Mouse (Mus musculus): ENCODE measurements around the gene Lemd2. TPM values are rescaled to one million over a fixed set of nuclear protein-coding genes. Genes with fewer than 3 reads are reported as not detected.

Gene Lemd2
- polyA plus RNA-seq, 2 experiments: 21.2 to 93.5 TPM

GRCm38 (mm10) chr17:27179681-27180280 is 24.5 kb downstream of the Lemd2 start:
- Histone ChIP-seq H3K36me3 (ENCODE audit: control insufficient read depth, insufficient read depth, low read length) (no peaks in the 10 kb centered on the region), H3K27me3 (ENCODE audit: control insufficient read depth, insufficient read depth, low read length) (no peaks in the 10 kb centered on the region), H3K4me3 (replicated peaks; ENCODE audit: low read length) (no peak overlapping the region), H3K9me3 (ENCODE audit: control insufficient read depth, low read length) (no peaks in the 10 kb centered on the region), H3K4me2 (replicated peaks; ENCODE audit: low read depth, low read length, severe bottlenecking) (no peak overlapping the region), H3K9ac (ENCODE audit: low read depth, low read length, severe bottlenecking) (0 out of 2 replicates have a peak overlapping the region, but pooled peaks have one; percentile 16), H3K4me1 (ENCODE audit: control insufficient read depth, insufficient read depth, low read length) (peaks cover 16% of the 10 kb centered on the region), H3K27ac (replicated peaks; ENCODE audit: low read depth, low read length) (no peak overlapping the region)
- 43% methylated on average over 12 of the region's 12 CpGs for whole genome bisulfite sequencing
- ATAC-seq (ENCODE audit: low FRiP score, low read depth) (no peak), DNase-seq (ENCODE audit: low spot score) (no peak)
- no peak for TF ChIP-seq POLR2A (IDR thresholded peaks at IDR 0.05; ENCODE audit: borderline replicate concordance, extremely low read depth, insufficient read depth, insufficient read length)

DNA sequence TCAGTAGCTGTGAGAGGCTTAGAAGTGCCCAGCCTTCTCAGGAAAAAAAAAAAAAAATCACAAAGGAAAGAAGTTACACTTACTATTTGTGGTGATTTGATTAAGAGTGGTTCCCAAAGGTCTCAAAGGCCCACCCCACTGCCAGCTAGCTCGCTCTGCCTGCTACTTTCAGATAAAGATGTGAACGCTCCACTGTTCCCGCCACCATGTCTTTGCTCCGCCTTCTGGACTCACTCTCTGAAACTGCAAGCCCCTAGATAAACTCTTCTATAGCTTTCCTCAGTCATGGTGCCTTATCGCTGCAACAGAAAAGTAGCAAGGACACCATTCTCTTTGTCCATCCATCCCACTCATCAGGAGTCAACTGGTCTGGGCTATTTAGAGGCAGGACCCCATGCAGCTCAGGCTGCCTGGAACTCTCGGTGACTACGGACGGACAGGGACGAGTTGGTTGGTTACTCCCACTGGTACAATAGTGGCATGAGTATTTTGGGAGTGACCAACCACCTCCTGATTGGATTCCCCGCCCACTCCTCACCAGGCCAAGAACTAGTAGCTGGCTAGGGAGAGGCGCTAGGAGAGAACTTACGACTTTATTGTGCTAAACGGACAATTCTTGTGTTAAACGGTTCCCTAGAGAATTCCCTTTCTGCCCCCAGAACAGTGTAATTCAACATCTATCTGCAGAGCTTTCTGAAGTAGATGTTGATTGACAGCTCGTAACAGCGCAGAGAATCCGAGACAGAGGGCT is 25.7 kb downstream of the Lemd2 start:
- DNase-seq (ENCODE audit: low spot score) (no peak), ATAC-seq (ENCODE audit: low FRiP score, low read depth) (no peak)
- Histone ChIP-seq H3K36me3 (ENCODE audit: control insufficient read depth, insufficient read depth, low read length) (no peaks in the 10 kb centered on the region), H3K9ac (ENCODE audit: low read depth, low read length, severe bottlenecking) (no peak overlapping the region), H3K4me3 (replicated peaks; ENCODE audit: low read length) (no peak overlapping the region), H3K4me1 (ENCODE audit: control insufficient read depth, insufficient read depth, low read length) (peaks cover 16% of the 10 kb centered on the region), H3K9me3 (ENCODE audit: control insufficient read depth, low read length) (no peaks in the 10 kb centered on the region), H3K27ac (replicated peaks; ENCODE audit: low read depth, low read length) (no peak overlapping the region), H3K4me2 (replicated peaks; ENCODE audit: low read depth, low read length, severe bottlenecking) (no peak overlapping the region), H3K27me3 (ENCODE audit: control insufficient read depth, insufficient read depth, low read length) (no peaks in the 10 kb centered on the region)
- 89% methylated on average over 17 of the region's 17 CpGs for WGBS
- TF ChIP-seq POLR2A (IDR thresholded peaks at IDR 0.05; ENCODE audit: borderline replicate concordance, extremely low read depth, insufficient read depth, insufficient read length): no peak

- Histone ChIP-seq H3K27me3 (ENCODE audit: control insufficient read depth, insufficient read depth, low read length) (no peaks in the 10 kb centered on the region), H3K36me3 (ENCODE audit: control insufficient read depth, insufficient read depth, low read length) (no peaks in the 10 kb centered on the region), H3K9me3 (ENCODE audit: control insufficient read depth, low read length) (no peaks in the 10 kb centered on the region), H3K9ac (ENCODE audit: low read depth, low read length, severe bottlenecking) (no peak overlapping the region), H3K4me1 (ENCODE audit: control insufficient read depth, insufficient read depth, low read length) (peaks cover 16% of the 10 kb centered on the region), H3K4me2 (replicated peaks; ENCODE audit: low read depth, low read length, severe bottlenecking) (no peak overlapping the region), H3K4me3 (replicated peaks; ENCODE audit: low read length) (no peak overlapping the region), H3K27ac (replicated peaks; ENCODE audit: low read depth, low read length) (no peak overlapping the region)
- ATAC-seq (ENCODE audit: low FRiP score, low read depth) (no peak), DNase-seq (ENCODE audit: low spot score) (no peak)
- TF ChIP-seq POLR2A (IDR thresholded peaks at IDR 0.05; ENCODE audit: borderline replicate concordance, extremely low read depth, insufficient read depth, insufficient read length): no peak
- 93% methylated on average over 9 of the region's 9 CpGs for WGBS
Measured at GRCm38 (mm10) chr17:27178019-27178418, 26.2 kb downstream of the Lemd2 start.

- no peaks in the 10 kb centered on the region for H3K9me3 ChIP-seq (ENCODE audit: control insufficient read depth, low read length)
- TF ChIP-seq POLR2A (IDR thresholded peaks at IDR 0.05; ENCODE audit: borderline replicate concordance, extremely low read depth, insufficient read depth, insufficient read length): no peak
- H3K9ac ChIP-seq (ENCODE audit: low read depth, low read length, severe bottlenecking): no peak overlapping the region
- H3K36me3 ChIP-seq (ENCODE audit: control insufficient read depth, insufficient read depth, low read length): no peaks in the 10 kb centered on the region
- H3K27me3 ChIP-seq (ENCODE audit: control insufficient read depth, insufficient read depth, low read length): no peaks in the 10 kb centered on the region
- peaks cover 16% of the 10 kb centered on the region for H3K4me1 ChIP-seq (ENCODE audit: control insufficient read depth, insufficient read depth, low read length)
- H3K27ac ChIP-seq (replicated peaks; ENCODE audit: low read depth, low read length): no peak overlapping the region
- 83% methylated on average over 4 of the region's 4 CpGs for WGBS
- no peak for ATAC-seq (ENCODE audit: low FRiP score, low read depth)
- H3K4me3 ChIP-seq (replicated peaks; ENCODE audit: low read length): no peak overlapping the region
- H3K4me2 ChIP-seq (replicated peaks; ENCODE audit: low read depth, low read length, severe bottlenecking): no peak overlapping the region
- no peak for DNase-seq (ENCODE audit: low spot score)
Measured at GRCm38 (mm10) chr17:27176754-27177153, 27.5 kb downstream of the Lemd2 start.

- ATAC-seq (ENCODE audit: low FRiP score, low read depth) (no peak), DNase-seq (ENCODE audit: low spot score) (no peak)
- H3K4me2 ChIP-seq (replicated peaks; ENCODE audit: low read depth, low read length, severe bottlenecking): no peak overlapping the region
- no peaks in the 10 kb centered on the region for H3K9me3 ChIP-seq (ENCODE audit: control insufficient read depth, low read length)
- H3K36me3 ChIP-seq (ENCODE audit: control insufficient read depth, insufficient read depth, low read length): no peaks in the 10 kb centered on the region
- 78% methylated on average over 3 of the region's 3 CpGs for WGBS
- H3K9ac ChIP-seq (ENCODE audit: low read depth, low read length, severe bottlenecking): no peak overlapping the region
- no peak overlapping the region for H3K4me3 ChIP-seq (replicated peaks; ENCODE audit: low read length)
- H3K27me3 ChIP-seq (ENCODE audit: control insufficient read depth, insufficient read depth, low read length): no peaks in the 10 kb centered on the region
- H3K4me1 ChIP-seq (ENCODE audit: control insufficient read depth, insufficient read depth, low read length): peaks cover 16% of the 10 kb centered on the region
- H3K27ac ChIP-seq (replicated peaks; ENCODE audit: low read depth, low read length): no peak overlapping the region
- TF ChIP-seq POLR2A (IDR thresholded peaks at IDR 0.05; ENCODE audit: borderline replicate concordance, extremely low read depth, insufficient read depth, insufficient read length): no peak
Measured at GRCm38 (mm10) chr17:27176287-27176686, 28.0 kb downstream of the Lemd2 start.
